Mouse (Mus musculus): ENCODE measurements around the gene Gm10750.
"Not testable (repeated sequence)": the region's sequence is repeated elsewhere in the genome, so short reads cannot be mapped to it uniquely, and the experiment has no call there.

The Gm10750 gene

GRCm38 (mm10) chr2:149017137-149017536 is at the start of gene Gm10750:
Gm10750 (minus strand) TSS chr2:149017237.
- not testable (repeated sequence) for DNase-seq (ENCODE audit: low spot score in 2 of 2)

GRCm38 (mm10) chr2:149004826-149005225 is 12.2 kb downstream of the Gm10750 start:
- no peak for DNase-seq (ENCODE audit: low spot score in 2 of 2)

- no peak for DNase-seq (ENCODE audit: low spot score in 2 of 2)
Observed at GRCm38 (mm10) chr2:149003151-149003550, 13.9 kb downstream of the Gm10750 start, which contains the start of gene Gm1330. Gm1330 (minus strand) TSS chr2:149003251.

- DNase-seq (ENCODE audit: low spot score in 2 of 2), result no peak
Observed at GRCm38 (mm10) chr2:148995133-148995532, 21.9 kb downstream of the Gm10750 start.
